Mouse (Mus musculus): ENCODE results near the gene Dntt. TPM values are rescaled to one million over a fixed set of nuclear protein-coding genes. Genes with fewer than 3 reads are reported as not detected.

Gene Dntt
- total RNA-seq (2021): under 1 TPM in 1 of 2 experiments, not detected in 1; 0.38 TPM
- long read RNA-seq, experiment 1, partial matches to known transcripts: 0 of 1 reads
- long read RNA-seq, experiment 1, other reads (novel, unspliced or antisense): 0 of 1 reads
- long read RNA-seq, experiment 2: 0 reads

GRCm38 (mm10) chr19:41029219-41029618 is at the start of gene Dntt:
Dntt (plus strand) TSS chr19:41029275.
- DNase-seq: no peak

GRCm38 (mm10) chr19:40980671-40981070 is 48.4 kb upstream of the Dntt start:
- no peak for DNase-seq

- DNase-seq: no peak
These were observed 44.5 kb upstream of the Dntt start for GRCm38 (mm10) chr19:40984536-40984935.

GRCm38 (mm10) chr19:40988856-40989255 is 40.2 kb upstream of the Dntt start:
- DNase-seq: no peak

- DNase-seq: no peak
These were observed 39.0 kb upstream of the Dntt start for GRCm38 (mm10) chr19:40989961-40990600.

- no peak for DNase-seq
These were observed 38.2 kb upstream of the Dntt start for GRCm38 (mm10) chr19:40990781-40991343.

- no peak for DNase-seq
These were observed 37.4 kb upstream of the Dntt start for GRCm38 (mm10) chr19:40991626-40992025.

- DNase-seq: no peak
These were observed 37.0 kb upstream of the Dntt start for GRCm38 (mm10) chr19:40992096-40992495.

- DNase-seq: no peak
These were observed 36.5 kb upstream of the Dntt start for GRCm38 (mm10) chr19:40992517-40993044.

GRCm38 (mm10) chr19:40993356-40993755 is 35.7 kb upstream of the Dntt start:
- no peak for DNase-seq

GRCm38 (mm10) chr19:40994057-40994585 is 35.0 kb upstream of the Dntt start, which contains the start of gene Blnk:
Blnk (minus strand) TSS chr19:40994535.
- DNase-seq: peak; percentile 47

GRCm38 (mm10) chr19:40994911-40995310 is 34.2 kb upstream of the Dntt start:
- no peak for DNase-seq

- DNase-seq: no peak
These were observed 33.4 kb upstream of the Dntt start for GRCm38 (mm10) chr19:40995449-40996401.

- DNase-seq: no peak
These were observed 32.4 kb upstream of the Dntt start for GRCm38 (mm10) chr19:40996722-40997121.

- DNase-seq: no peak
These were observed 30.5 kb upstream of the Dntt start for GRCm38 (mm10) chr19:40998469-40999170.

GRCm38 (mm10) chr19:40999569-40999968 is 29.5 kb upstream of the Dntt start:
- DNase-seq: no peak

- no peak for DNase-seq
These were observed 25.3 kb upstream of the Dntt start for GRCm38 (mm10) chr19:41003694-41004315.

- DNase-seq: no peak
These were observed 22.5 kb upstream of the Dntt start for GRCm38 (mm10) chr19:41006621-41007020.

- no peak for DNase-seq
These were observed 21.7 kb upstream of the Dntt start for GRCm38 (mm10) chr19:41007326-41007725.

- DNase-seq: no peak
These were observed 21.3 kb upstream of the Dntt start for GRCm38 (mm10) chr19:41007733-41008132.
